Mouse (Mus musculus) stomach, adult 2 months (tissue): ENCODE measurements around the gene Cab39l. TPM values are rescaled to one million over a fixed set of nuclear protein-coding genes. Genes with fewer than 3 reads are reported as not detected.

Source experiments
- polyA plus RNA-seq: library from polyadenylated mRNA; depleted of rRNA; stranded (reverse); fragments of >200 nt; gene quantifications from 2 replicates; pipeline ENCODE4 v1.2.3, GENCODE M21; 2012; rRNA removed

Gene Cab39l
- 2.8 and 3.4 TPM in 2 replicates for polyA plus RNA-seq

GRCm38 (mm10) chr14:59440558-59441471 lies at the start of gene Cab39l, which contains the start of gene Setdb2:
Gene Cab39l (plus strand): TSS chr14:59440972.
Gene Setdb2 (minus strand): TSS chr14:59440884.

GRCm38 (mm10) chr14:59395281-59395680 lies 45.5 kb upstream of the Cab39l start, which contains the start of gene Phf11c:
Gene Phf11c (minus strand): TSS chr14:59395381.

GRCm38 (mm10) chr14:59597398-59598259 lies 156.9 kb downstream of the Cab39l start, which contains the start of gene Cdadc1:
Gene Cdadc1 (minus strand): TSS chr14:59597959.

GRCm38 (mm10) chr14:59625158-59625805 lies 184.5 kb downstream of the Cab39l start, which contains the start of gene Shisa2:
Gene Shisa2 (plus strand): TSS chr14:59625308.

Other genes with a start within 250 kb of the Cab39l start
- 4.5 and 6.6 TPM in 2 replicates for gene Rcbtb1, start 239.8 kb upstream of the Cab39l start, polyA plus RNA-seq
- gene Gm6904, start 180.8 kb upstream of the Cab39l start, polyA plus RNA-seq, result not detected in 2 replicates
- 0.05 and 0.15 TPM in 2 replicates for gene Phf11a, start 143.4 kb upstream of the Cab39l start, polyA plus RNA-seq
- 0.05 TPM in 1 of 2 replicates, not detected in the other for gene Phf11b, start 99.6 kb upstream of the Cab39l start, polyA plus RNA-seq
- 1.6 and 1.8 TPM in 2 replicates for gene Phf11d, start 75.5 kb upstream of the Cab39l start, polyA plus RNA-seq
- gene Phf11c, start 45.6 kb upstream of the Cab39l start, polyA plus RNA-seq, result 0.02 and 0.04 TPM in 2 replicates
- gene Setdb2, start 88 bp upstream of the Cab39l start, polyA plus RNA-seq, result 2.6 and 3.1 TPM in 2 replicates
- gene Cdadc1, start 157.0 kb downstream of the Cab39l start, polyA plus RNA-seq, result 0.47 and 1.3 TPM in 2 replicates
- 7.7 and 10.9 TPM in 2 replicates for gene Shisa2, start 184.3 kb downstream of the Cab39l start, polyA plus RNA-seq